Mouse (Mus musculus): ENCODE results near the gene Uqcr11.
A peak's percentile ranks its signal among the peaks of the same experiment; 100 is the strongest.

Uqcr11 gene

GRCm38 (mm10) chr10:80376160-80376559, 30.5 kb downstream of the Uqcr11 start:
- peak; percentile 86 to 89 for DNase-seq (ENCODE audit: low spot score in 2 of 2)

DNA sequence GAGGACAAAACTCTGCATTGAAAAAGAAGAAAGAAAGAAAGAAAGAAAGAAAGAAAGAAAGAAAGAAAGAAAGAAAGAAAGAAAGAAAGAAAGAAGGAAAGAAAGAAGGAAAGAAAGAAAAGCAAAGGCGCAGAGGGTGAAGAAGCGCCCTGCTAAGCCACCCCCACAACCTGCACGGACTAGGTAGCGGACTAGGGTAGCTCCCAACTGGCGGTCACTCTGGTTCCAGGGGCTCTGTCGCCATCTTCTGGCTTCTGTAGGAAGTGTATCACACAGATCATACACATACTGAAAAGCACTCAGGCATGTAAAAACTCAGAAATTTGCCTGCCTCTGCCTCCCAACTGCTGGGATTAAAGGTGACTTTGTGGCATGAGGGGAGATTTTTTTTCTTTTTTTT, 32.6 kb downstream of the Uqcr11 start:
- DNase-seq (ENCODE audit: low spot score in 2 of 2): peak; percentile 65 to 73

DNA sequence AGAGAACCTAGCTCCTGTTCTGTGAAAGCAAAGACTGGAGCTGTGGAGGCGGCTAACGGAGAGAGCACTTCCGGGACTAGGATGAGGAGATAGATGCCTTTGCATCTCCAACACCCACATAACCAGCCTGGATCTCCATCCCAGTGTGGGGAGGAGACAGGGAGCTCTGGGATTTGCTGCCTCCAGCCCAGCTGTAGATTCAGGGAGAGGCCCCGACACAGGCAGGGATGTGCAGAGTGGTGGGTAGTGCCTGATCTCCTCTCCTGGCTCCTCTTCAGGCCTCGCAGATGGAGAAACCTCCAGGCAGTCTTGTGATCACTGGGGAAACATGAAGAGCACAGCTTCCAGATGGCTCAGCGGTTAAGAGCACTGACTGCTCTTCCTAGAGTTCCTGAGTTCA, 33.9 kb downstream of the Uqcr11 start:
- no peak for DNase-seq (ENCODE audit: low spot score in 2 of 2)

- no peak for DNase-seq (ENCODE audit: low spot score in 2 of 2)
Measured at GRCm38 (mm10) chr10:80371983-80372382, 34.6 kb downstream of the Uqcr11 start.

DNA sequence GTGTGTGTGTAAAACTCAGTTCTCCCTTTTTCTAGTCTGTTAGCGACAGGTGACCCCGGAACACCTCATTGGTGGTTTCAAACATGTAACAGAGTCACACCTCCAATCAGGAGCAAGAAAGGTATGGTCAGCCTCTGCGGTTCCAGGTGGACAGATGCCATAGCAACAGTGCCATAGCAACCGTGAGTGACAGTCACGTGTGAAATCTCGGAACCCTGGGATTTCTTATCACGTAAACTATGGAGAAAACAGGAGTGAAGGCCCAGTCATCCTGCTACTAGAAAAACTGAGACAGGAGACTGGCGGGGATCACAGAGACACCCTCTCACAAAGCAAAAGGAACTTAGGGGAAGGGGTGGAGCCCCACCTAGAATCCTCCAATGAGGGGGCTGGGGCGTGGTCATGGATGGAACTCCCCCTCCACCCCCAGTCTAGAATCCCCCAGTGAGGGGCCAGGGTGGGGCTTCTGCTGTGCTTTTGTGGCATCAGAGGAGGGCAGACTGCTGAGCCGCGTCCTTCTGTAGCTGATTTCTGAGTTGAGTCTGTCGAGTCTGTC, 35.1 kb downstream of the Uqcr11 start:
- no peak for DNase-seq (ENCODE audit: low spot score in 2 of 2)

DNA sequence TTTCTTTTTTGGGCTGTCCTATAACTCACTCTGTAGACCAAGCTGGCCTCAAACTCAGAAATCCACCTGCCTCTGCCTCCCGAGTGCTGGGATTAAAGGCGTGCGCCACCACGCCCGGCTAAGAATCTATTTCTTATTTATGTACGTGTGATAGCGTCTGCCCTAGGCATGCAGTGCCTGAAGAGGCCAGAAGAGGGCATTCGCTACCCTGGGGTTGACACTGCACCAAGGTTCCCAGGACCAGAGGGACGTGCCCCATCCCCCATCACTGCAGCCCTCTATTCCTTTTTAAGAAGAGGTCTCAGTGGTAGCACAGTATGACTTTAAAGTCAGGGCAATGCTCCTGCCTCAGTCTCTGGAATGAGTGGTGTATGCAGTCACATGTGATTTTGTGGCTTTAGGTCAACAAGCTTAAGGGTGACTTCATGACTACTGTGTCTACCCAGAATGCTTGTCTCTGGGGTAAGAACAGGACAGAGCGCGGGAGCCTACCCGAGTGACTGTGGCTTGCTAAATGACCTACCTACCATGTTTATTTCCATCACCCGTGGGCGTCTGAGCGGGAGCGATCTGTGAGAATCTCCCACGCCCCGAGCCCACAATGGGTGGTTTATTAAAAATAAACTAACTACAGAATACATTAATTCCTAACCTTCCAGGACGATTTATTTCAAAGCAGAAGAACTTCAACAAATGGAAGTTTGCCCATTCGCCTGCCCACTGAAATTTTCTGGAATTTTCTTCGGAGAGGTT, 36.5 kb downstream of the Uqcr11 start:
- no peak for DNase-seq (ENCODE audit: low spot score in 2 of 2)

- DNase-seq (ENCODE audit: low spot score in 2 of 2): no peak
Measured at GRCm38 (mm10) chr10:80368392-80368791, 38.2 kb downstream of the Uqcr11 start.

- DNase-seq (ENCODE audit: low spot score in 2 of 2): no peak
Measured at GRCm38 (mm10) chr10:80367954-80368353, 38.7 kb downstream of the Uqcr11 start.

DNA sequence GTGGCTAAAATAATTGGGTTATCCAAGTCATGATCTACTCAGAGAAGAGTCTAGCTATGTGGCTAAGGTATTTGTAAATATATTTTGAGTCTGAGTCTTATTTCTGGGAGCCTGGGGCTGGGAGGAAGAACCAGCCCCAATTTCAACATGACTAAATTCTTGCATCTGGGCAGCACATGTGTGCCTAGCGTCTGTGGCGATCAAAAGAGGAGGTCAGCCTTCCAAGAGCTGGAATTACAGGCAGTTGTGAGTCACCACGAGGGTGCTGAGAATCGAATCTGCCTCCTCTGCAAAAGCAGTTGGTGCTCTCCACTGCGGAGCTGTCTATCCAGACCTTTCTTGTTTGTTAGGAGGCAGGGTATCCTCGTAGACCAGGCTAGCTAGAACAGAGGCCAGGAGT, 40.9 kb downstream of the Uqcr11 start:
- no peak for DNase-seq (ENCODE audit: low spot score in 2 of 2)

GRCm38 (mm10) chr10:80363734-80364133, 42.9 kb downstream of the Uqcr11 start:
- no peak for DNase-seq (ENCODE audit: low spot score in 2 of 2)

- no peak for DNase-seq (ENCODE audit: low spot score in 2 of 2)
Measured at GRCm38 (mm10) chr10:80357994-80358639, 48.5 kb downstream of the Uqcr11 start.

- no peak for DNase-seq (ENCODE audit: low spot score in 2 of 2)
Measured at GRCm38 (mm10) chr10:80357336-80357735, 49.3 kb downstream of the Uqcr11 start.

GRCm38 (mm10) chr10:80356737-80357136, 49.9 kb downstream of the Uqcr11 start:
- DNase-seq (ENCODE audit: low spot score in 2 of 2): no peak

GRCm38 (mm10) chr10:80356001-80356682, 50.5 kb downstream of the Uqcr11 start, which contains the start of gene Plk5:
Gene Plk5 (plus strand): TSS chr10:80356459.
- no peak for DNase-seq (ENCODE audit: low spot score in 2 of 2)

DNA sequence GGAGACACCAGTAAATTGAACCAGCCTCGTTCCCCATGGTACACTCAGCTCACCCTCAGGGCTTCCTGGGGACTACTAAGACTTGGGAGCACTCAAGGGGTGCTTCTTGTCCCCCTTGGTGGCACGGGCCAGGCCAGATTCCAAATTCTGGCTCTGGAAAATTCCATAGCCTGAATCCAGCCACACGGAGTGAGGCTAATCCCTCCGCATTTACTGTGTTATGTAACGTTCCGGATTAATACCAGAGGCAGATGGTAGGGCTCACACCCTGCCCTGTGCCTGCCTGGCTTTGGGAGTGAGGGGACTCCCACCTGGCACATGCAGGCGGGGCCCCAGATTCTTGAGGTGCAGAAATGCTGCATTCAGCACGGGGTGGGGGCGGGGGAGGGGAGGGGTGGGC, 51.2 kb downstream of the Uqcr11 start:
- DNase-seq (ENCODE audit: low spot score in 2 of 2): no peak

Measured in frontal cortex, postnatal 25 days (tissue).